Mouse (Mus musculus): ENCODE measurements around the gene Ccdc188.
"Not testable (repeated sequence)": the region's sequence is repeated elsewhere in the genome, so short reads cannot be mapped to it uniquely, and the experiment has no call there.

The Ccdc188 gene

GRCm38 (mm10) chr16:18217579-18217978, at the start of gene Ccdc188:
Ccdc188 (plus strand) TSS chr16:18217879.
- DNase-seq (ENCODE audit: low read depth, low spot score): no peak

DNA sequence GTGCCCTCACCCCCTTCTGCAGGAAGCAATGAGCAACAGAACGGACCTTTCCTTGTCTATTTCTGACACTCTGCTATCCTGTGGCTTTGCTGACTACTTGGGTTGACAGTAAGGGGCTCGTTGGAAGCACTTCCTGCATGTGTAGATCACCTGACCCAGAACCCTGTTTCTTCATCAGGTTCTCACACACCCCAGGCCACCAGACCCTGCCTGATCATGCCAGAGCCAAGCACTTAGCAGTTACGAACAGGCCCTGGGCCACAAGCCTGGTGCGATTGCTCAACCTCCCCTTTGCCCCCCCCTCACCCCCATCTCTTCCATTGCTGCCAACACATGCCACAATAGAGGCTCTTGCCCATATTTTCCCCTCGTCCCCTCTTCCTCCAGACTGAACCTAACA, 48.5 kb upstream of the Ccdc188 start:
- no peak for DNase-seq (ENCODE audit: low read depth, low spot score)

- no peak for DNase-seq (ENCODE audit: low read depth, low spot score)
Measured at GRCm38 (mm10) chr16:18169776-18170175, 47.9 kb upstream of the Ccdc188 start.

- peak; percentile 80 for DNase-seq (ENCODE audit: low read depth, low spot score)
Measured at GRCm38 (mm10) chr16:18172266-18172855, 45.3 kb upstream of the Ccdc188 start.

DNA sequence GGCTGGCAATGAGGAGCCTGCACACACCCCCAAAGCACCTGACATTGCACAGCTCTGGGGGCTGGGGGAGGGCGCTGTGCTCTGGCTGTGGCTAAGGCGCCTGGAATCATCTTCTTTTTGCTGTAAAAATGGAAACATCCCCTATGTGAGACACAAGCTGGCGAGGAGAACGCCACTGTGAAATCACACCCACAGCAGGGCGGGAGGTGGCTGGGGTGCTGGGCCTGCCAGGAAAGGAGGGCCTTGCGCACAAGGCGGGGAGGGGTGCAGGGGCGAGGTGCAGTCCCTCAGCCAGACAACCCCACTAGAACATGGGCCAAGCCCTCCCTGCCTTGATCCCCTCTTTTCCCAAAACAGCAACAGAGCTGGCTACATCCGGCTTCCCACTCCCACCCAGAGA, 44.4 kb upstream of the Ccdc188 start:
- no peak for DNase-seq (ENCODE audit: low read depth, low spot score)

DNA sequence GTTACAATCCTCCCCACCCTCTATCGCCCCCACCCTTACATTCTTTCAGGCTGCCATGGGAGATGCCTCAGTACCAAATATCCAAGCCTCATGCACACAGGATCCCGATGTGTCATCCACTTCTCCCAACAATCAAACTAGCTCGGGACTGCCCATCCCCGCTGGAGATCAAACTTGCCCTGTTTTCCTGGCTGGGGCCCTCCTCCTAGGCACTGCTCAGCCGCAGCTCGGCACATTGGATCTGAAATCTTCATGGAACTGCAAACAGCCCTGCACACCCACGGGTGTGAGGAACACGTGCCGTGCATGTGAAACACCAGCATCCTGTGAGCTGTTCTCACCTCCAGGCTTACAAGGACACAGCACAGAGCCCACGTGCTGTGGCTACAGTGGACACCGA, 43.9 kb upstream of the Ccdc188 start:
- DNase-seq (ENCODE audit: low read depth, low spot score): no peak

DNA sequence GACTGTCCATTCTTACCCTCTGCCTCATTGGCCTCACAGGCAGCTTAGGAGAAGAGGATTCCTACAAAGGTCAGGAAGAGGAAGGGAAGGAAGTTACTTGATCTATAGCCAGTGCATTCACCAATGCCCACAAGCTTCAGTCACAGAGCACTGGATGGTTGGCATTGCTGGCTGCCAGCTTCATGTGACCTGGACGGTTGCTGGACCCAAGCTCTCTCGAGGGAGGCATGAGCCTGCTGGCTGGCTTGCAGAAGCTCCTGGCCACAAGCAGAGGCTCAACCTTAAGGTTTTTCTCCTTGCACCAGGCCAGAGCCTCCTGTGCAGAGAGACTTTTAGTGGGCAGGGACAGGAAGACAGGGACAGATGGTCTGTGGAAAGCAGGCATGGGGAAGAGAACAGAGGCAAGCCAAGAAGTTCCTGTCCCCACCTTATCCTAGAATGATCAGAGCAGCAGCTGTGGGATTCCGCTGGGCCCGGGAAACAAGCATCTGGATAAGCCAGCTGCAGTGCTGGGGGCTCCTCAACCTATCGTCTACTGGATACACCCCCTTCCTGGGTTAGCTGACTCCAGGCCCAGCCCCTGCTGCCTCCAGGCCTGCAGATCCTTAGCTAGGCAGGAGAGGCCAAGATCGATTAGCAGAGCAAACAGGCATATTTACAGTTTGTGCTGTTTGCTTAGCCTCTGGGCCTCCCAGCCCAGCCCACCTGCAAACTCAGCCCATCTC, 41.7 kb upstream of the Ccdc188 start:
- no peak for DNase-seq (ENCODE audit: low read depth, low spot score)

GRCm38 (mm10) chr16:18176758-18177157, 40.9 kb upstream of the Ccdc188 start:
- no peak for DNase-seq (ENCODE audit: low read depth, low spot score)

GRCm38 (mm10) chr16:18179591-18179990, 38.1 kb upstream of the Ccdc188 start:
- no peak for DNase-seq (ENCODE audit: low read depth, low spot score)

DNA sequence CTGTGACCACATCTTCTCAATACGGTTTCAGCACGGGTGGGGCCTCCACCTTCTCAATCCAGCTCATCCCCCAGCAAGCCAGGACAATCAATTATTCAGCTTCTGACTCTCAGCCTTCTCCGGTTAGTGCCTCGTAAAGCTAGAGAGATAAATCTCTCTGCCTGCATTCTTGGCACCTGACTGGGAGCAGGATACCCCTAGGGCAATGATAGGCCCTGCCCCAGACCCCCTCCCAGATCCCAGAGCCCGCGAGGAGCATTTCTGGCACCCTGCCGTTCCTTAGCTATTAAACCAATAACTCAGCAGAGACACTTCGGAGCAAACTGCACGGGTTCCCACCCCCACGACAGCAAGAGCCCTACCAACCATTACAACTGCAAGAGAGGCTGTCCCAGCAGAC, 36.3 kb upstream of the Ccdc188 start:
- DNase-seq (ENCODE audit: low read depth, low spot score): no peak

DNA sequence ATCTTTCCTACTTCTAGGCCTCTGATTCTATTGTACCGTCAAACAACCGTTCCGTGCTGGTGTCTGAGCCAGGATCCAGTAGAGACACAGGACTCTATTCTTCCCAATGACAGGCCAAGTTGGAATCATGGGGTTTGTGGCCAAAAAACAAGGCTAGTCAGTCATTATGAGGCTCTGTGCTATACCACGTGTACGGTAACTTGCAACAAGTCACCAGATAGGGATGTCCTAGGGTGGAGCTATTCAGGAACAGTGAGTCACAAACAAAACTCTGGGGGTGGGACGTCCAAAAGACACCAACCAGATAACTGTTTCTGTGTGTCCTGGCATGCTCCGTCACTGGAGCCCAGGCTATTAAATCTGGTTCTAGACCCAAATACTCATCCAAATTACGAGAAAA, 34.9 kb upstream of the Ccdc188 start:
- DNase-seq (ENCODE audit: low read depth, low spot score): no peak

DNA sequence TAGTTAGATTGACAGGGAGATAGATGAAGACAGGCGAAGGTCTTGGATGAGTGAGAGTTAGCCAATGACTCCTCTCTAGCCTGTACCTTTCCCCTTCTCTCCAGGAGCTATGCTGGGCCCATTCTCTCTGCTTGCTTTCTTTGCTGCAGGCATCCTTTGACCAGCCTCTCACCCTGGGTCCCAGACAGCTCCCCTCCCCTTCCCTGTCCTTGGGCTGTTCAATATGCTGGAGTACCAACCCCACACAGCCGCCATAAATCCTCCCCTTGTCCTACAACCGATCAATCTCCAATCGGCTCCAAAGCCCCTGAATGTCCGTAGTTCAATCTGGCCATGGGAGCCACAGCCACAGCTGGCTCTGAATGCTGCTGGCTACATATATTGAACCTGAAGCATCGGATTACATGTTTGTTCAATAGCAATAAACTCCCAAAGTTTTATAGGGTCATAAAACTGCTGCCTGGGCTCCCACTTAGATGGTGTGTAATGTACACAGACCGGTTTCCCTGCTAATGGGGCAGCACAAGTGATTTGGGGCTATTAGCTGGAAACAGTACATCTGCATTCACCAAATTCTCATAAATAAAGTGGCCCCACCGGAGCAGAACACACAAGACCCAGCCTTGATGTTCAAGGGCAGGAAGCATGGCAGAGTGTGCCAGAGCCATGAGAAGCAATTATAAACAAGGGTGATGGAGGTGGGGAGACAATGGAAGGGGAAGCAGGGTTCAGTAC, 31.8 kb upstream of the Ccdc188 start:
- no peak for DNase-seq (ENCODE audit: low read depth, low spot score)

DNA sequence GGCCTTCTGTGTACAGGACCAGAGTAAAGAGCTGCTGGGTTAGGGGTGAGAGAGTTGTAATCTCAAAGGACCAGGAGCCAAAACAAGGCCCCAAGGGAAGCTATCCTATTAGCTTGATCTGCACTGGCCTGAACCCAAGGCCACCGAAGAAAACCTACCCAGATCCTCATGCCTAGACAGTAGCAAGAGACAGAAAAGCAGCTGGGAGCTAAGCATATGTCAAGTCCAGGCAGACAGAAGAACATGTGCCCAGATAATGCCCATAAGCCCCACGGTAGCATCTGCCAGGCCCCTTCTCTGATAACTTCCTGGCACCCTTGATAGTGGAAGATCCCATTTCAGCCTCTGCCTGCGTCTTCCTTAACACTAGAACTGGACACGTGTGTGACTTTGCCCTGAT, 30.9 kb upstream of the Ccdc188 start:
- DNase-seq (ENCODE audit: low read depth, low spot score): no peak

- no peak for DNase-seq (ENCODE audit: low read depth, low spot score)
Measured at GRCm38 (mm10) chr16:18187221-18187620, 30.5 kb upstream of the Ccdc188 start.

DNA sequence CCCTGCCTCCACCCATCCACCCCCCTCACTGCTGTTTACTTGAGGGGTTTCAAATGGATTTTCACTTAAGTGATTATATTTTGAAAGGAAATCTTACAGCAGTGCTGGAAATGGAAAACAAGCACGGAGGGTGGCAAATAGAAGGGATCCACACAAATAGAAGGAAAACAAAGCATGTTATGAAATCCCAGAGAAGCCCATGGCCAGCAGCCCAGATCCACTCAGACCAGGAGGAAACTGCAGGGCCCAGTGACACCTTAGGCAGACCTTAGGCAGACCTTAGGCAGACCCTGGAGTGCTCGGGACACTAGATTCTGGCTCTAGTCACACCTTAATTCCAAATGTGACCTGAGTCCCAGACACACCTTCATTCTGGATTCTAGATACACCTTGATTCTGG, 26.7 kb upstream of the Ccdc188 start:
- no peak for DNase-seq (ENCODE audit: low read depth, low spot score)

DNA sequence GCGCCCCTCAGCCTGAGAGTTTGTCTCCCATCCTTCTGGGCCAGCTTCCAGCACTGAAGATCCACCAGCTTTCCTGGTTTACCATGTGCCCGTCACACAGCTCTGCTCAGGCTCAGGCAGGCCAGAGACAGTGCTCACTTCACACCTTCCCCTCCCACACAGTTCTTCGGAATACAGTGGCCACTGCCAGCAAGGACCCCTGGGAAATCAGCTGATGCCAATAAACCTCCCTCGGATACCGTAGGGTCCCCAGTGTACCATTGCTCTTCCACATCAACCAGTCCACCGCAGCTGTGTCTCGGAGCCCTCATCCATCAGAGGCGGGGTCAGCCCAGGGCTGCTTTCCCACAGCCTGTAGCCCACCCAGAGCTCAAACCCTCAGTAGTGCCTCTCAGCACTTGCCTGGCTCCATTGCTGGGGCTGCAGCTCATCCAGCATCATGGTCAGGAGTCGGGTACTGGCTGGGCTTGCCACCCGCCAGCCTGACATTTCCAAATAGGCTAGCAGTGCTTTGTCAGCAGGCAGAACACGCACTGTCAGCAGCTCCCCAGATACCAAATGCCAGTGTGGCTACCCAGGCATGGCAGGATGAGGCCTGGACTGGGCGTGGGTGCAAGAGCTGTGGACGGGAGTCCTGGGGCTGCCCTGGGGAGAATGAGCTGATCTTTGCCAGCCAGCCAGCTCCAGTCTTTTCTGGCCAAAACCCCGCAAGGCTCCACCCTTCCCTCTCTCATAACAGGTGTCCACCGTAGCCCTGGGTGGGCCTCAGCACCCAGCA, 23.3 kb upstream of the Ccdc188 start:
- no peak for DNase-seq (ENCODE audit: low read depth, low spot score)

GRCm38 (mm10) chr16:18195068-18195467, 22.6 kb upstream of the Ccdc188 start:
- DNase-seq (ENCODE audit: low read depth, low spot score): no peak

DNA sequence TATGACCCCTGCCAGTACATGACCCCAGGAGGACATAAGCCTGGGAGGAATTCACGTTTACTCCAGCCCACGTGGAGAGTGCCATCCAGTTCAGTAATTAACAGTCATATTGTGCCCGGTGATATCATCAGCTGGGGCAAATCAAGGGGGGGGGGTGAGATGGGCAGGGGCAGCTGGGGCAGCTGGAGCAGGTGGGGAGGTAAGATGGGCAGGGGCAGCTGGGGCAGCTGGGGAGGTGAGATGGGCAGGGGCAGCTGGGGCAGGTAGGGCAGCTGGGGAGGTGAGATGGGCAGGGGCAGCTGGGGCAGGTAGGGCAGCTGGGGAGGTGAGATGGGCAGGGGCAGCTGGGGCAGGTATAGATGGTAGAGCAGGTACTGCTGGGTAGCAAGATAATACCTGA, 22.1 kb upstream of the Ccdc188 start:
- DNase-seq (ENCODE audit: low read depth, low spot score): not testable (repeated sequence)

DNA sequence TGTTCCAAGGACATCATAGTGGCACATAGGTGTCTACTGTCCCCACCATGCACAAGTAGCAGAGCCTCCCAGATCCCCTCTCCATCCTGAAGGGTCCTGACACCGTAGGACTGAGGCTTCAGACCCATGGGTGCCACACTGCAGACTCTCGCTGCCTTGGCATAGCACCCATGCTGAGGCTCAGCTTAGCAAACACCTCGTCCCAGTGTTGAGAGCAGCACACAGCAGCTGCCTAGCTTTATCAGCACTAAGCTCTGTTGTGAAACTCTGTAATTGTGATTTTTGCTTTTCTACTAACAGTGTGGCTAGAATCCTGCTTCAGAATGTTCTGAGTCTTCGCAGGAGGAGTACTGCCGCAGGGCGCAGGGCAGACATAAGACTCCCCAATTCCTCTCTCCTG, 19.8 kb upstream of the Ccdc188 start:
- DNase-seq (ENCODE audit: low read depth, low spot score): no peak

- no peak for DNase-seq (ENCODE audit: low read depth, low spot score)
Measured at GRCm38 (mm10) chr16:18198365-18199098, 19.1 kb upstream of the Ccdc188 start.

- DNase-seq (ENCODE audit: low read depth, low spot score): no peak
Measured at GRCm38 (mm10) chr16:18200062-18200461, 17.6 kb upstream of the Ccdc188 start.

All from CD4-positive, CD25-positive, alpha-beta regulatory T cell, adult 2 months (primary cell).